In the genomic region with DNA sequence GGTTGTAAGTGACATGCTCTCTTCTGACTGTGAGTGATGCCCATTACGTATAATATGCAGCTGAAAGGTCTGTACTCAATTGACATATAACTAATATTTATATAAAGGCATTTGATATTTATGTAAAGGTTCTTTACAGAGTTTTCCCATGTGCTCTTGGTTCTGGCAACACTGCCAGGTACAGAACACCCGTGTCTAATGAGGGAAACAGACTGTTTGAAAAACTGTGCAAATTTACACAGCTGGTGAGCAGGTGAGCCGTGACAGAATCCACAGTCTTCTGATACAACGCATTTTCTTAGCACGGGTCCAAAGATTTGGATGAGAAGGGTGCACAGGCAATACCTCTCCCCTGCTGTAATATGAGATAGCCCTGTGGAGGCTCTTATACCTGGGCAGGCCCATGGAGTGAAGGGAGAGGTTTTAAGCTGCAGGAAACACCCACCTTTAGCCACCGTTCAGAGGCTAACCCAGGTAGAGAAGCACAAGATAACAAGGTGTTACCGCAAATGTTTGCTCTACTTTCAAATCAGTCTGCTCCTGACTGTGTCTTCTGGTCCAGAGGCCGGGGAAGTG, we compare ENCODE assay signal across 24 mouse cellular contexts.
"Had no signal": no experiment of that assay in that cellular context is flagged by ENCODE, and none has a peak within 500 bp of the region (broad histone marks: within the 10 kb centered on the region; RNA-seq: fewer than 3 reads in every experiment).

No protein-coding gene starts in this region.

- DNase-seq: gastrocnemius, adult 2 months; gastrocnemius, postnatal 10 days; gastrocnemius, postnatal 36 days; heart, adult 18-20 months; heart, postnatal 10 days; heart, postnatal 36 days; kidney, adult 11 months; kidney, adult 2 months; kidney, adult 9 months; kidney, postnatal 14 days; kidney, postnatal 36 days; liver had no signal

- H3K9me3 ChIP-seq: heart, embryonic 10.5 days; heart, embryonic 12.5 days; hindbrain, embryonic 13.5 days; hindbrain, embryonic 15.5 days; kidney, embryonic 15.5 days; limb, embryonic 10.5 days; limb, embryonic 12.5 days had no signal

- H3K4me3 ChIP-seq: gastrocnemius, adult 2 months; heart, embryonic 10.5 days; heart, embryonic 12.5 days; hindbrain, embryonic 13.5 days; hindbrain, embryonic 15.5 days; kidney, embryonic 15.5 days; left cerebral cortex, adult 2 months; limb, embryonic 10.5 days; limb, embryonic 12.5 days had no signal

- H3K4me2 ChIP-seq: heart, embryonic 12.5 days; hindbrain, embryonic 13.5 days; hindbrain, embryonic 15.5 days; kidney, embryonic 15.5 days; limb, embryonic 12.5 days; liver, embryonic 11.5 days had no signal

- H3K4me1 ChIP-seq: heart, embryonic 10.5 days; heart, embryonic 12.5 days; hindbrain, embryonic 13.5 days; hindbrain, embryonic 15.5 days; kidney, embryonic 15.5 days; limb, embryonic 10.5 days; limb, embryonic 12.5 days had no signal

- H3K27ac ChIP-seq: gastrocnemius, adult 2 months; heart, embryonic 10.5 days; hindbrain, embryonic 13.5 days; hindbrain, embryonic 15.5 days; hindbrain, postnatal 0 days; kidney, embryonic 15.5 days; kidney, postnatal 0 days; left cerebral cortex, adult 2 months; limb, embryonic 10.5 days; limb, embryonic 12.5 days had no signal

- ATAC-seq: forebrain, embryonic 16.5 days; hindbrain, postnatal 0 days had no signal

- H3K9ac ChIP-seq: heart, embryonic 12.5 days; hindbrain, embryonic 13.5 days; hindbrain, embryonic 15.5 days; kidney, embryonic 15.5 days; limb, embryonic 12.5 days had no signal

- H3K27me3 ChIP-seq: heart, embryonic 12.5 days; hindbrain, embryonic 13.5 days; hindbrain, embryonic 15.5 days; kidney, embryonic 15.5 days; limb, embryonic 12.5 days had no signal

- H3K36me3 ChIP-seq: heart, embryonic 10.5 days; heart, embryonic 12.5 days; hindbrain, embryonic 13.5 days; hindbrain, embryonic 15.5 days; kidney, embryonic 15.5 days; limb, embryonic 10.5 days; limb, embryonic 12.5 days had no signal
